Mouse (Mus musculus) heart, adult 2 months (tissue): Measurements from ENCODE around the gene Aqp9.

Experiments
- CTCF ChIP-seq: fragments of 200-600 bp; IDR thresholded peaks from 2 replicates; pipeline ENCODE4 v1.8.1; 2022; ENCODE audit warnings: antibody characterized with exemption, mild to moderate bottlenecking, moderate library complexity
- EP300 ChIP-seq: fragments of 200-500 bp; IDR thresholded peaks from 2 replicates; pipeline ENCODE4 v1.6.1; 2011; ENCODE audit warnings: low read depth, low read length, control low read depth; ENCODE audit not compliant: insufficient read depth
- POLR2A ChIP-seq: fragments of 200-500 bp; IDR thresholded peaks from 2 replicates; pipeline ENCODE4 v1.6.1; 2011; ENCODE audit warnings: mild to moderate bottlenecking, low read depth, low read length, control low read depth; ENCODE audit not compliant: insufficient read depth

- TF ChIP-seq EP300 (no peak), CTCF (no peak), POLR2A (no peak)
Observed at GRCm38 (mm10) chr9:71179964-71180700, 11.7 kb upstream of the Aqp9 start.
